Mouse (Mus musculus) retina, postnatal 1 day (tissue): Measurements from ENCODE around the gene Gja8.

Experiments
- DNase-seq: peaks from one replicate; pipeline ENCODE4 v3.0.0-alpha.2; 2012

Gja8 gene

GRCm38 (mm10) chr3:96925920-96926319, at the start of gene Gja8:
TSS of gene Gja8 (minus strand) at chr3:96926020.
- DNase-seq = peak; percentile 63

- no peak for DNase-seq
These were observed 48.6 kb upstream of the Gja8 start for GRCm38 (mm10) chr3:96974467-96974866.

GRCm38 (mm10) chr3:96970986-96971385, 45.2 kb upstream of the Gja8 start:
- DNase-seq = no peak

GRCm38 (mm10) chr3:96963088-96964034, 37.5 kb upstream of the Gja8 start:
- DNase-seq = no peak

- DNase-seq = no peak
These were observed 34.8 kb upstream of the Gja8 start for GRCm38 (mm10) chr3:96960597-96960996.

- no peak for DNase-seq
These were observed 27.8 kb upstream of the Gja8 start for GRCm38 (mm10) chr3:96953489-96954233.

- no peak for DNase-seq
These were observed 16.9 kb upstream of the Gja8 start for GRCm38 (mm10) chr3:96942706-96943105.

- peak; percentile 89 for DNase-seq
These were observed 12.9 kb upstream of the Gja8 start for GRCm38 (mm10) chr3:96938738-96939137.

GRCm38 (mm10) chr3:96937606-96938005, 11.8 kb upstream of the Gja8 start:
- peak; percentile 49 for DNase-seq

GRCm38 (mm10) chr3:96936241-96936640, 10.4 kb upstream of the Gja8 start:
- DNase-seq = peak; percentile 81

- DNase-seq = peak; percentile 78
These were observed 5.5 kb upstream of the Gja8 start for GRCm38 (mm10) chr3:96931261-96931681.

GRCm38 (mm10) chr3:96924631-96925030, 1.2 kb downstream of the Gja8 start:
- DNase-seq = no peak

GRCm38 (mm10) chr3:96920991-96921390, 4.8 kb downstream of the Gja8 start:
- DNase-seq = no peak

- no peak for DNase-seq
These were observed 20.2 kb downstream of the Gja8 start for GRCm38 (mm10) chr3:96905592-96905991.

- peak; percentile 95 for DNase-seq
These were observed 20.8 kb downstream of the Gja8 start, which contains the start of gene Gpr89 for GRCm38 (mm10) chr3:96904851-96905541. TSS of gene Gpr89 (minus strand) at chr3:96905346.

- DNase-seq = no peak
These were observed 21.4 kb downstream of the Gja8 start, which contains the start of gene Gja5 for GRCm38 (mm10) chr3:96904393-96904792. TSS of gene Gja5 (plus strand) at chr3:96904693.

- no peak for DNase-seq
These were observed 23.4 kb downstream of the Gja8 start for GRCm38 (mm10) chr3:96902336-96902999.

- no peak for DNase-seq
These were observed 42.1 kb downstream of the Gja8 start for GRCm38 (mm10) chr3:96883690-96884089.

- DNase-seq = no peak
These were observed 43.6 kb downstream of the Gja8 start for GRCm38 (mm10) chr3:96882061-96882849.

GRCm38 (mm10) chr3:96881557-96881956, 44.3 kb downstream of the Gja8 start:
- no peak for DNase-seq

GRCm38 (mm10) chr3:96880385-96880784, 45.4 kb downstream of the Gja8 start:
- DNase-seq = no peak

- no peak for DNase-seq
These were observed 46.3 kb downstream of the Gja8 start for GRCm38 (mm10) chr3:96879536-96879935.
